Comparison of ENCODE assay signal across 26 mouse cellular contexts in genomic region chr8:57732795-57733194, GRCm38 (mm10).
DNase-seq lines count a peak whose midpoint lies in the region; ATAC-seq and TF ChIP-seq lines count a peak whose summit lies in the region.
"Had no signal": no experiment of that assay in that cellular context is flagged by ENCODE, and none has a peak within 500 bp of the region (broad histone marks: within the 10 kb centered on the region; RNA-seq: fewer than 3 reads in every experiment).

No protein-coding gene starts in this region.

- H3K4me1 ChIP-seq in hindbrain, embryonic 10.5 days (replicated peaks) = peaks cover 15% of the 10 kb centered on the region
- H3K4me1 ChIP-seq in hindbrain, postnatal 0 days (ENCODE audit: insufficient read depth, low read length) = no peaks in the 10 kb centered on the region
- H3K4me1 ChIP-seq in neural tube, embryonic 15.5 days = no peaks in the 10 kb centered on the region
- no peaks in the 10 kb centered on the region for H3K4me1 ChIP-seq in stomach, postnatal 0 days (replicated peaks; ENCODE audit: control insufficient read depth, insufficient read depth)
- no peaks in the 10 kb centered on the region for H3K4me1 ChIP-seq in liver, embryonic 12.5 days
- H3K4me1 ChIP-seq: embryonic facial prominence, embryonic 12.5 days; heart, embryonic 12.5 days; hindbrain, embryonic 15.5 days; limb, embryonic 13.5 days; liver, embryonic 15.5 days; stomach, embryonic 15.5 days had no signal

- TF ChIP-seq EP300 in stomach, postnatal 0 days (optimal IDR thresholded peaks at IDR 0.05) = no peak

- no peaks in the 10 kb centered on the region for H3K36me3 ChIP-seq in hindbrain, embryonic 10.5 days
- no peaks in the 10 kb centered on the region for H3K36me3 ChIP-seq in hindbrain, postnatal 0 days (ENCODE audit: insufficient read depth, low read length)
- H3K36me3 ChIP-seq in neural tube, embryonic 15.5 days = no peaks in the 10 kb centered on the region
- no peaks in the 10 kb centered on the region for H3K36me3 ChIP-seq in stomach, postnatal 0 days (ENCODE audit: control insufficient read depth, insufficient read depth, low read length)
- H3K36me3 ChIP-seq in liver, embryonic 12.5 days = no peaks in the 10 kb centered on the region
- H3K36me3 ChIP-seq: embryonic facial prominence, embryonic 12.5 days; heart, embryonic 12.5 days; hindbrain, embryonic 15.5 days; limb, embryonic 13.5 days; liver, embryonic 15.5 days; stomach, embryonic 15.5 days had no signal

- H3K4me2 ChIP-seq in hindbrain, postnatal 0 days (ENCODE audit: low read depth, low read length) = no peak overlapping the region
- H3K4me2 ChIP-seq in neural tube, embryonic 15.5 days = no peak overlapping the region
- H3K4me2 ChIP-seq in stomach, postnatal 0 days (replicated peaks; ENCODE audit: low read depth) = no peak overlapping the region
- no peak overlapping the region for H3K4me2 ChIP-seq in liver, embryonic 12.5 days
- H3K4me2 ChIP-seq: embryonic facial prominence, embryonic 12.5 days; heart, embryonic 12.5 days; hindbrain, embryonic 15.5 days; limb, embryonic 13.5 days; liver, embryonic 15.5 days; stomach, embryonic 15.5 days had no signal

- H3K9ac ChIP-seq in hindbrain, postnatal 0 days (replicated peaks; ENCODE audit: low read length) = no peak overlapping the region
- H3K9ac ChIP-seq in neural tube, embryonic 15.5 days (replicated peaks) = no peak overlapping the region
- H3K9ac ChIP-seq in stomach, postnatal 0 days (ENCODE audit: low read length) = no peak overlapping the region
- H3K9ac ChIP-seq in liver, embryonic 12.5 days = no peak overlapping the region
- H3K9ac ChIP-seq: embryonic facial prominence, embryonic 12.5 days; forebrain, postnatal 0 days; heart, embryonic 12.5 days; hindbrain, embryonic 15.5 days; limb, embryonic 13.5 days; liver, embryonic 15.5 days; stomach, embryonic 15.5 days had no signal

- no peak for TF ChIP-seq CTCF in hindbrain, postnatal 0 days (IDR thresholded peaks at IDR 0.05; ENCODE audit: low read depth)
- no peak for TF ChIP-seq CTCF in stomach, postnatal 0 days (IDR thresholded peaks at IDR 0.05; ENCODE audit: low read depth)

- H3K27me3 ChIP-seq in hindbrain, embryonic 10.5 days (ENCODE audit: insufficient read depth, poor library complexity, severe bottlenecking) = no peaks in the 10 kb centered on the region
- no peaks in the 10 kb centered on the region for H3K27me3 ChIP-seq in hindbrain, postnatal 0 days (ENCODE audit: insufficient read depth, low read length)
- no peaks in the 10 kb centered on the region for H3K27me3 ChIP-seq in neural tube, embryonic 15.5 days (replicated peaks)
- H3K27me3 ChIP-seq in stomach, postnatal 0 days (ENCODE audit: control insufficient read depth, insufficient read depth, low read length) = no peaks in the 10 kb centered on the region
- no peaks in the 10 kb centered on the region for H3K27me3 ChIP-seq in liver, embryonic 12.5 days (replicated peaks)
- H3K27me3 ChIP-seq: CH12.LX; embryonic facial prominence, embryonic 12.5 days; heart, embryonic 12.5 days; hindbrain, embryonic 15.5 days; limb, embryonic 13.5 days; liver, embryonic 15.5 days; stomach, embryonic 15.5 days had no signal

- peak overlapping the region; percentile 40; the same call in 1 of the 2 replicates for H3K27ac ChIP-seq in hindbrain, embryonic 10.5 days
- H3K27ac ChIP-seq in hindbrain, postnatal 0 days = no peak overlapping the region
- no peak overlapping the region for H3K27ac ChIP-seq in neural tube, embryonic 15.5 days (replicated peaks)
- H3K27ac ChIP-seq in stomach, postnatal 0 days (replicated peaks) = no peak overlapping the region
- no peak overlapping the region for H3K27ac ChIP-seq in liver, embryonic 12.5 days
- H3K27ac ChIP-seq: embryonic facial prominence, embryonic 12.5 days; hindbrain, embryonic 15.5 days; limb, embryonic 13.5 days; liver, embryonic 15.5 days; stomach, embryonic 15.5 days had no signal

- 13% methylated on average over 2 of the region's 2 CpGs for WGBS in hindbrain, embryonic 10.5 days
- 15% methylated on average over 2 of the region's 2 CpGs for WGBS in hindbrain, postnatal 0 days
- whole genome bisulfite sequencing in neural tube, embryonic 15.5 days = 13% methylated on average over 2 of the region's 2 CpGs
- 39% methylated on average over 2 of the region's 2 CpGs for WGBS in stomach, postnatal 0 days
- WGBS in liver, embryonic 12.5 days (ENCODE audit: insufficient replicate concordance) = 74% methylated on average over 2 of the region's 2 CpGs

- peak; percentile 35 for DNase-seq in hindbrain, embryonic 10.5 days (ENCODE audit: low spot score)
- no peak for DNase-seq in hindbrain, postnatal 0 days (ENCODE audit: low spot score)
- DNase-seq in neural tube, embryonic 10.5 days (ENCODE audit: extremely low spot score, low spot score) = peak; percentile 14
- peak; percentile 96 for DNase-seq in ZHBTc4 (ENCODE audit: low read depth, low spot score)
- DNase-seq in stomach, postnatal 0 days (ENCODE audit: low spot score) = peak; percentile 42
- DNase-seq in adrenal gland, adult 2 months = no peak
- DNase-seq: adrenal gland, postnatal 36 days; cerebellum, adult 18-20 months; cerebellum, postnatal 36 days; forebrain, postnatal 0 days; heart, postnatal 14 days; kidney, postnatal 10 days; right cerebral cortex, postnatal 25 days; thymus, adult 2 months had no signal

- no peak for ATAC-seq in hindbrain, postnatal 0 days
- ATAC-seq in neural tube, embryonic 15.5 days (ENCODE audit: low FRiP score) = no peak
- ATAC-seq in stomach, postnatal 0 days (ENCODE audit: low FRiP score, low TSS enrichment) = peak; percentile 71; the same call in 1 of the 2 replicates
- no peak for ATAC-seq in liver, embryonic 12.5 days
- ATAC-seq: forebrain, postnatal 0 days; intestine, postnatal 0 days; Patski had no signal

- H3K9me3 ChIP-seq in hindbrain, embryonic 10.5 days = no peaks in the 10 kb centered on the region
- H3K9me3 ChIP-seq in hindbrain, postnatal 0 days (ENCODE audit: low read length) = no peaks in the 10 kb centered on the region
- H3K9me3 ChIP-seq in neural tube, embryonic 15.5 days (replicated peaks) = no peaks in the 10 kb centered on the region
- H3K9me3 ChIP-seq in stomach, postnatal 0 days (ENCODE audit: control insufficient read depth, low read length) = no peaks in the 10 kb centered on the region
- no peaks in the 10 kb centered on the region for H3K9me3 ChIP-seq in liver, embryonic 12.5 days (replicated peaks)
- H3K9me3 ChIP-seq: embryonic facial prominence, embryonic 12.5 days; heart, embryonic 12.5 days; hindbrain, embryonic 15.5 days; limb, embryonic 13.5 days; liver, embryonic 15.5 days; stomach, embryonic 15.5 days had no signal

- no peak overlapping the region for H3K4me3 ChIP-seq in hindbrain, embryonic 10.5 days
- no peak overlapping the region for H3K4me3 ChIP-seq in hindbrain, postnatal 0 days (ENCODE audit: low read length)
- H3K4me3 ChIP-seq in neural tube, embryonic 15.5 days (replicated peaks) = no peak overlapping the region
- H3K4me3 ChIP-seq in stomach, postnatal 0 days (ENCODE audit: low read depth, low read length) = no peak overlapping the region
- no peak overlapping the region for H3K4me3 ChIP-seq in liver, embryonic 12.5 days
- H3K4me3 ChIP-seq: embryonic facial prominence, embryonic 12.5 days; erythroblast, embryonic 14.5 days; heart, embryonic 12.5 days; hindbrain, embryonic 15.5 days; limb, embryonic 13.5 days; liver, embryonic 15.5 days; stomach, embryonic 15.5 days had no signal

Comparison
In these comparisons a context has a peak if more than half of its experiments do, and no peak if none do; other contexts are left out.
1. DNase-seq: peak in hindbrain, embryonic 10.5 days (single experiment), neural tube, embryonic 10.5 days (single experiment), ZHBTc4 (single experiment) and stomach, postnatal 0 days (single experiment); none in hindbrain, postnatal 0 days (single experiment) and adrenal gland, adult 2 months (single experiment).